Mouse (Mus musculus) neural tube, embryonic 15.5 days (tissue): ENCODE measurements at regions not wholly inside any gene's neighbourhood (a gene's known extent, or its start where the extent isn't known, plus 50 kb on each side); places are given as distances from the start of the nearest gene placed in this dataset.
A peak's percentile ranks its signal among the peaks of the same experiment; 100 is the strongest.

Experiments
- ATAC-seq: fragments of 200-750 bp; cut with Nextera tagmentation; 2 replicates; pipeline ENCODE4 v1.8.0; 2017; ENCODE audit warnings: mild to moderate bottlenecking, moderate TSS enrichment, moderate library complexity; ENCODE audit not compliant: low FRiP score
- H3K27ac ChIP-seq: fragments of 300-500 bp; sonication (generic); replicated peaks from 2 replicates; pipeline ENCODE4 v1.5.1; 2015; ENCODE audit warnings: mild to moderate bottlenecking, inconsistent platforms
- H3K27me3 ChIP-seq: fragments of 300-500 bp; sonication (generic); replicated peaks from 2 replicates; pipeline ENCODE4 v1.6.1; 2015; ENCODE audit warnings: inconsistent platforms
- H3K36me3 ChIP-seq: fragments of 300-500 bp; sonication (generic); 2 replicates; pipeline ENCODE4 v1.6.1; 2015; ENCODE audit warnings: inconsistent platforms
- H3K4me1 ChIP-seq: fragments of 300-500 bp; sonication (generic); 2 replicates; pipeline ENCODE4 v1.6.1; 2015; ENCODE audit warnings: inconsistent platforms
- H3K4me2 ChIP-seq: fragments of 300-500 bp; sonication (generic); 2 replicates; pipeline ENCODE4 v1.6.1; 2015; ENCODE audit warnings: inconsistent platforms, mild to moderate bottlenecking, moderate library complexity
- H3K4me3 ChIP-seq: fragments of 300-500 bp; sonication (generic); replicated peaks from 2 replicates; pipeline ENCODE4 v1.5.1; 2015; ENCODE audit warnings: mild to moderate bottlenecking, inconsistent platforms
- H3K9ac ChIP-seq: fragments of 300-500 bp; sonication (generic); replicated peaks from 2 replicates; pipeline ENCODE4 v1.6.1; 2015; ENCODE audit warnings: mild to moderate bottlenecking, inconsistent platforms
- H3K9me3 ChIP-seq: fragments of 300-500 bp; sonication (generic); replicated peaks from 2 replicates; pipeline ENCODE4 v1.6.1; 2016; ENCODE audit warnings: inconsistent platforms
- WGBS: fragments of 180-500 bp; shearing (Covaris S2); methylation state at CpG from one replicate; pipeline ENCODE4 v1.1.7; 2015; ENCODE audit warnings: mixed read lengths; 5-methylcytosine and 5-hydroxymethylcytosine counted together

GRCm38 (mm10) chr8:73512613-73513012, 159.3 kb upstream of the Large1 start:
- 41% methylated on average over 3 of the region's 3 CpGs for WGBS
- Histone ChIP-seq H3K27me3 (no peaks in the 10 kb centered on the region), H3K36me3 (no peaks in the 10 kb centered on the region), H3K4me2 (no peak overlapping the region), H3K27ac (no peak overlapping the region), H3K9ac (no peak overlapping the region), H3K4me1 (no peaks in the 10 kb centered on the region), H3K9me3 (no peaks in the 10 kb centered on the region), H3K4me3 (no peak overlapping the region)
- peak; percentile 89; the same call in 1 of the 2 replicates for ATAC-seq
